Mouse (Mus musculus): ENCODE data around the gene Aipl1.

DNA sequence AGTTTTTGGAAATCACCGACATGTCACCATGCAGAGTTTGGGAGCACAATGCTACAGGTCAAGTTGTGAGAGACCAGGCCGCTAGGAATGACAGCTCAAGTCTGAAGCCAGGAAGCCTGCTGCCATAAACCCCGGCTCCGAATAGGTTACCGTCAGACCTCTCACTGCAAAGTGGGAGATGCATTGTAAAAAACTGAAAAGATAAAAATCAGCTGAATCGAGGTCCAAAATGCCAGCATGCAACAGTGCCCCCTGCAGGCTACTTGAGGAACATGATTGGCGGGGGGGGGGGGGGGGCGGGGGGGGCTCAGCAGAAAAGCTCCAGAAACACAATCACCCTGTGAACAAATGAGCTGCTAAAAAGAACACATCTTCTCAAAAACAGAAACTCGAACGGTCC is 13.7 kb downstream of the Aipl1 start:
- TF ChIP-seq CTCF (IDR thresholded peaks at IDR 0.05; ENCODE audit: control insufficient read depth, insufficient read depth, insufficient read length) (no peak), USF1 (IDR thresholded peaks at IDR 0.05; ENCODE audit: low read depth) (no peak), MYOD1 (IDR thresholded peaks at IDR 0.05; ENCODE audit: control insufficient read depth, insufficient read length, low read depth) (no peak)
